Mouse (Mus musculus) neural tube, embryonic 11.5 days (tissue): ENCODE measurements around the gene Parvb. TPM values are rescaled to one million over a fixed set of nuclear protein-coding genes. Genes with fewer than 3 reads are reported as not detected.

Source experiments
- ATAC-seq: fragments of 200-750 bp; cut with Nextera tagmentation; 2 replicates; pipeline ENCODE4 v1.8.0; 2017; ENCODE audit warnings: moderate number of reproducible peaks, mild to moderate bottlenecking, moderate TSS enrichment, moderate library complexity; ENCODE audit not compliant: insufficient read depth, low FRiP score, low TSS enrichment
- DNase-seq: peaks from one replicate; pipeline ENCODE4 v3.0.0-alpha.2; 2015; ENCODE audit warnings: low spot score
- H3K27ac ChIP-seq: fragments of 300-500 bp; sonication (generic); 2 replicates; pipeline ENCODE4 v1.5.1; 2014; ENCODE audit warnings: low read depth, mild to moderate bottlenecking, low read length
- H3K27me3 ChIP-seq: fragments of 300-500 bp; sonication (generic); 2 replicates; pipeline ENCODE4 v1.6.1; 2014; ENCODE audit warnings: mild to moderate bottlenecking, low read length, mixed read lengths; ENCODE audit not compliant: control insufficient read depth, insufficient read depth
- H3K36me3 ChIP-seq: fragments of 300-500 bp; sonication (generic); 2 replicates; pipeline ENCODE4 v1.6.1; 2014; ENCODE audit warnings: mild to moderate bottlenecking, low read length, moderate library complexity, mixed read lengths; ENCODE audit not compliant: control insufficient read depth, insufficient read depth
- H3K4me1 ChIP-seq: fragments of 300-500 bp; sonication (generic); 2 replicates; pipeline ENCODE4 v1.6.1; 2014; ENCODE audit warnings: low read length, mixed read lengths; ENCODE audit not compliant: control insufficient read depth, insufficient read depth
- H3K4me2 ChIP-seq: fragments of 300-500 bp; sonication (generic); 2 replicates; pipeline ENCODE4 v1.6.1; 2014; ENCODE audit warnings: low read depth, mild to moderate bottlenecking, moderate library complexity
- H3K4me3 ChIP-seq: fragments of 300-500 bp; sonication (generic); 2 replicates; pipeline ENCODE4 v1.5.1; 2014; ENCODE audit warnings: low read depth, low read length
- H3K9ac ChIP-seq: fragments of 300-500 bp; sonication (generic); 2 replicates; pipeline ENCODE4 v1.6.1; 2014; ENCODE audit warnings: mild to moderate bottlenecking, low read length
- H3K9me3 ChIP-seq: fragments of 300-500 bp; sonication (generic); 2 replicates; pipeline ENCODE4 v1.6.1; 2016; ENCODE audit warnings: low read length; ENCODE audit not compliant: control insufficient read depth
- WGBS: fragments of 180-500 bp; shearing (Covaris S2); extraction: QIAGEN DNeasy Blood & Tissue Kit; methylation state at CpG from one replicate; pipeline ENCODE4 v1.1.7; 2014; 5-methylcytosine and 5-hydroxymethylcytosine counted together
- polyA plus RNA-seq: library from polyadenylated mRNA; unstranded; fragments of >200 nt; fragmentation: Nextera tagmentation; extraction: Ambion mirVana; gene quantifications from 2 replicates; pipeline ENCODE4 v1.2.1, GENCODE M21; 2014

Gene Parvb
- polyA plus RNA-seq, 1 experiment from 2014 or later, result 12.1 TPM

GRCm38 (mm10) chr15:84267720-84268260, 35.9 kb downstream of the Parvb start:
- no peaks in the 10 kb centered on the region for H3K4me1 ChIP-seq
- H3K4me3 ChIP-seq, result no peak overlapping the region
- H3K36me3 ChIP-seq, result no peaks in the 10 kb centered on the region
- no peak overlapping the region for H3K27ac ChIP-seq
- no peak overlapping the region for H3K4me2 ChIP-seq
- DNase-seq (no peak), ATAC-seq (no peak)
- H3K27me3 ChIP-seq, result no peaks in the 10 kb centered on the region
- WGBS, result 90% methylated on average over 11 of the region's 11 CpGs
- H3K9me3 ChIP-seq, result no peaks in the 10 kb centered on the region
- no peak overlapping the region for H3K9ac ChIP-seq

GRCm38 (mm10) chr15:84269107-84269633, 37.3 kb downstream of the Parvb start:
- no peak overlapping the region for H3K27ac ChIP-seq
- no peaks in the 10 kb centered on the region for H3K27me3 ChIP-seq
- H3K4me3 ChIP-seq, result no peak overlapping the region
- no peak for ATAC-seq
- no peak for DNase-seq
- WGBS, result 89% methylated on average over 10 of the region's 10 CpGs
- H3K36me3 ChIP-seq, result no peaks in the 10 kb centered on the region
- H3K4me1 ChIP-seq, result no peaks in the 10 kb centered on the region
- no peak overlapping the region for H3K9ac ChIP-seq
- H3K4me2 ChIP-seq, result no peak overlapping the region
- no peaks in the 10 kb centered on the region for H3K9me3 ChIP-seq

DNA sequence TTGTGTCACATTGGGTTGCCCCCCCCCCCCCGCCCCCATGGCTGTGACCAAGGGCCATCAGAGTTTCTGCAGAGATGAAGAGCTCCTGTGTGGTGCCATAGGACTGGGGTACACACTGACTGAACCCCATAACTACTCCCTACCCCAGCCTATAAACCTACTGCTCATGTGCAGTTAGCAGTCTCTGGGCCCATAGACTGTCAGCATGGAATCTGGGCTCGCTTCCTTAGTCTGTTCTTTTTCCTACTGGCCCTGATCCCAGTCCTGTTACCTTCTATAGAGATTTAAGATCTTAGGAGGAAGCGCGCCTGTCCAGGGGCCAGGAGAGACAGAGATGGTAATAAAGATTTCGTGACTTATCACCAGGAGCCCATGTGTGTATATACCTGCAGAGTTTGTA, 38.2 kb downstream of the Parvb start:
- Histone ChIP-seq H3K27me3 (no peaks in the 10 kb centered on the region), H3K4me3 (no peak overlapping the region), H3K9me3 (no peaks in the 10 kb centered on the region), H3K4me2 (no peak overlapping the region), H3K9ac (no peak overlapping the region), H3K36me3 (no peaks in the 10 kb centered on the region), H3K27ac (no peak overlapping the region), H3K4me1 (no peaks in the 10 kb centered on the region)
- WGBS, result 88% methylated on average over 5 of the region's 5 CpGs
- no peak for DNase-seq
- no peak for ATAC-seq

DNA sequence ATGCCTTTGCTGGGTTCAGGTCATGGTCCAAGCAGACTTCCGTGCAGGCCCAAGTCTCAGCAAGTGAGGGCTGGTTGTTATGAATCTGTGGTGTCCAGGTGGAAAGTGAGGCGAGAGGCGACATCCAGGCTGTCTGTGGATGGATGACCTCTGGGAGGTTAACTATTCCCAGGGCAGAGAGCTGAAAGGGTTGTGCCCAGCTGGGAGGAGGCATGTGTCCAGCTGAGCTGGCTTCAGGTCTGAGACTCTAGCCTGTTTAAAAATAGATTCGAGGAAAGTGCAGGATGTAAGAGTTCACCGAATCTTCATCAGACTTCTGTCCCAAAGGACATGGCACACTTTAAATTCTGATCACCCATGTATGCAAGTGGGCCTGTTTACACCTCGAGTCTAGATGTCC, 38.6 kb downstream of the Parvb start:
- DNase-seq, result no peak
- Histone ChIP-seq H3K4me1 (no peaks in the 10 kb centered on the region), H3K9me3 (no peaks in the 10 kb centered on the region), H3K27me3 (no peaks in the 10 kb centered on the region), H3K36me3 (no peaks in the 10 kb centered on the region), H3K4me3 (no peak overlapping the region), H3K4me2 (no peak overlapping the region), H3K27ac (no peak overlapping the region), H3K9ac (no peak overlapping the region)
- no peak for ATAC-seq
- 77% methylated on average over 6 of the region's 6 CpGs for WGBS

- DNase-seq (no peak), ATAC-seq (no peak)
- 85% methylated on average over 4 of the region's 4 CpGs for WGBS
- no peaks in the 10 kb centered on the region for H3K36me3 ChIP-seq
- H3K4me2 ChIP-seq, result no peak overlapping the region
- H3K4me1 ChIP-seq, result no peaks in the 10 kb centered on the region
- H3K27me3 ChIP-seq, result no peaks in the 10 kb centered on the region
- H3K9me3 ChIP-seq, result no peaks in the 10 kb centered on the region
- no peak overlapping the region for H3K4me3 ChIP-seq
- H3K27ac ChIP-seq, result no peak overlapping the region
- H3K9ac ChIP-seq, result no peak overlapping the region
Observed at GRCm38 (mm10) chr15:84276066-84276465, 44.2 kb downstream of the Parvb start.

- Histone ChIP-seq H3K4me3 (no peak overlapping the region), H3K4me2 (no peak overlapping the region), H3K27me3 (no peaks in the 10 kb centered on the region), H3K9me3 (no peaks in the 10 kb centered on the region), H3K36me3 (no peaks in the 10 kb centered on the region), H3K9ac (no peak overlapping the region), H3K4me1 (no peaks in the 10 kb centered on the region), H3K27ac (no peak overlapping the region)
- DNase-seq, result no peak
- 91% methylated on average over 7 of the region's 7 CpGs for WGBS
- no peak for ATAC-seq
Observed at GRCm38 (mm10) chr15:84278091-84278490, 46.2 kb downstream of the Parvb start.

DNA sequence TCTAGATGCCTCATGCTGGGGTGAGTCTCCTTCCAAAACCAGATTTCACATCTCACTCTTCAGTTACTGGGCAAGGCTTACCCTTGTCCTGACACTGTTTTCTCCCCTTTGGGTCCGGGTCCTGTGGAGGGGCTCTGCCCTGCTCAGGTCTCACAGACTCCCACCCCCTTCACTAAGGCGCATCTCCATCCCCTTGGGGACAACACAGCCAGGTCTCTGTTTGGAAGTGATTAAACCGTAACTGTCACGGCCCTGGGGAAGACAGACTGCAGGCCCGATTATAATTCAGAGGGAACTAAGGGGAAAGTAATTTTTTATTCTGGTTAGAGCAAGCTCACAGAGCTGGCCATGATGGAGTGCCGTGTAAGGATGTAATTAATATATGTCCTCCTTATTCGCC, 46.8 kb downstream of the Parvb start:
- no peak for ATAC-seq

GRCm38 (mm10) chr15:84280309-84280708, 48.5 kb downstream of the Parvb start:
- Histone ChIP-seq H3K4me3 (no peak overlapping the region), H3K9ac (no peak overlapping the region), H3K27ac (no peak overlapping the region), H3K4me2 (no peak overlapping the region), H3K27me3 (no peaks in the 10 kb centered on the region), H3K4me1 (no peaks in the 10 kb centered on the region), H3K36me3 (no peaks in the 10 kb centered on the region), H3K9me3 (no peaks in the 10 kb centered on the region)
- ATAC-seq, result no peak
- 84% methylated on average over 8 of the region's 8 CpGs for WGBS
- no peak for DNase-seq

More for the DNA sequence above, 46.8 kb downstream of the Parvb start:
- DNase-seq, result no peak
- Histone ChIP-seq H3K4me1 (no peaks in the 10 kb centered on the region), H3K27ac (no peak overlapping the region), H3K27me3 (no peaks in the 10 kb centered on the region), H3K9ac (no peak overlapping the region), H3K9me3 (no peaks in the 10 kb centered on the region), H3K4me3 (no peak overlapping the region), H3K4me2 (no peak overlapping the region), H3K36me3 (no peaks in the 10 kb centered on the region)
- WGBS, result 63% methylated on average over 7 of the region's 7 CpGs

DNA sequence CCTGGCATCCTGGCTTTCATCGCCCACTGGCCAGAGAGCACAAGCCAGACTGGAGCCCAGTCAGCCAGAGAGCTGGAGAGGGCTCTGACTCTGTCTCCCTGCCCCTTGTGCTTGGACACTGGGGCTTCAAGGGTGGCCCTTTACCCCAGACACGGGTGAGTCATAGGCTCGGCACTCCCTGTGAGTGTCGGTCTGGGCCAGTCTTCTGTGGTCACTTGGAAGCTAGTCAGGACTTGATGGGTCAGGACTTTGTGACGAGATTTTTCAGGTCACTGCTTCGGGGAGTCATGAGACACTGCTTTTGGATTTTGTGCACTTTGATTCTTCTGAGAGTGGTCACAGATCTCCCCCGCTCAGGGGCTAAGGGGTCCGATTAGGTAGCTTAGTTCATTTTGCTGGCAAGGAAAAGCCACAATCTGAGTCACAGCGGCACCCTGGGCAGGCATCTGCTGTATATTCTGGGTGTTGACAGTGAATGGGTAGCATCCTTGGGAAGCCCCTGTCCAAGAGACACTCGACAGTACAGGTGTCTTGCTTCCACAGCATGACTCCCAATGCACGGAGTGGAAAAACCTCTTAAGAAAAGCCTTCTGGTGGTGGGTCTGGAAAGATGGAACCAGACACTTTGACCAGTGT, 49.0 kb downstream of the Parvb start:
- Histone ChIP-seq H3K27ac (no peak overlapping the region), H3K9ac (no peak overlapping the region), H3K4me3 (no peak overlapping the region), H3K9me3 (no peaks in the 10 kb centered on the region), H3K4me1 (no peaks in the 10 kb centered on the region), H3K27me3 (no peaks in the 10 kb centered on the region), H3K4me2 (no peak overlapping the region), H3K36me3 (no peaks in the 10 kb centered on the region)
- DNase-seq (no peak), ATAC-seq (no peak)
- 91% methylated on average over 11 of the region's 11 CpGs for WGBS
